Mouse (Mus musculus) E14TG2a.4 (cell line): ENCODE measurements at regions not wholly inside any gene's neighbourhood (a gene's known extent, or its start where the extent isn't known, plus 50 kb on each side); places are given as distances from the start of the nearest gene placed in this dataset.

Experiments
- H3K27me3 ChIP-seq: 2 replicates; pipeline ENCODE4 v1.6.1; 2014; ENCODE audit warnings: low read length, control low read depth; ENCODE audit not compliant: insufficient read depth
- H3K36me3 ChIP-seq: 2 replicates; pipeline ENCODE4 v1.6.1; 2014; ENCODE audit warnings: low read length, control low read depth; ENCODE audit not compliant: insufficient read depth
- H3K4me1 ChIP-seq: replicated peaks from 2 replicates; pipeline ENCODE4 v1.6.1; 2014; ENCODE audit warnings: low read depth, low read length, control low read depth
- H3K4me3 ChIP-seq: replicated peaks from 2 replicates; pipeline ENCODE4 v1.5.1; 2014; ENCODE audit warnings: mild to moderate bottlenecking, low read length
- H3K9me3 ChIP-seq: 2 replicates; pipeline ENCODE4 v1.6.1; 2014; ENCODE audit warnings: low read length, control low read depth
- CTCF ChIP-seq: conservative IDR thresholded peaks from 2 replicates; pipeline ENCODE4 v1.5.1; 2014; ENCODE audit warnings: low read length
- NANOG ChIP-seq: IDR thresholded peaks from 2 replicates; pipeline ENCODE4 v1.6.1; 2014; ENCODE audit warnings: borderline replicate concordance, low read length, mixed read lengths
- POU5F1 ChIP-seq: IDR thresholded peaks from 2 replicates; pipeline ENCODE4 v1.6.1; 2014; ENCODE audit warnings: low read length, borderline replicate concordance

DNA sequence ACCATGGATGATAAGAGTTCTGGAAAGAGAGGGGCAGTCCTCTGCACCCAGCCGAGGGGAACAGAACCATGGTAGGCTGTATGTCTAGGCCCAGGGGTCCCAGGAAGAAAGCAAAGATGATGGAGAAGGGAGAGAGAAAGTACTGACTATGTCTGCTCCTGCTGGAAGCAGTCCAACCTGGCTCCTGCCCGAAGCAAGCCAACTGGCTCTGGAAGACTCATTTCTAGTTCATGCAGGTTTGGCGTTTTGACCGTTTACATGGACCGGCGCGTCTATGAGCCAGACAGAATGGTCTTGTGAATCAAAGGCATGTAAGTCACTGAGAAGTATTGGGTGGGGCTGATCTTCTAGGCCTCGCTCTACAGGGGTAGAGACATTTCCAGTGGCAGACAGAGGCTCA lies 385.6 kb downstream of the Zfp536 start:
- Histone ChIP-seq H3K4me1 (peaks cover 3% of the 10 kb centered on the region), H3K4me3 (no peak overlapping the region), H3K9me3 (no peaks in the 10 kb centered on the region), H3K27me3 (peaks cover 15% of the 10 kb centered on the region; the same call in 1 of the 2 replicates), H3K36me3 (no peaks in the 10 kb centered on the region)
- no peak for TF ChIP-seq POU5F1
- TF ChIP-seq CTCF = no peak
- no peak for TF ChIP-seq NANOG

DNA sequence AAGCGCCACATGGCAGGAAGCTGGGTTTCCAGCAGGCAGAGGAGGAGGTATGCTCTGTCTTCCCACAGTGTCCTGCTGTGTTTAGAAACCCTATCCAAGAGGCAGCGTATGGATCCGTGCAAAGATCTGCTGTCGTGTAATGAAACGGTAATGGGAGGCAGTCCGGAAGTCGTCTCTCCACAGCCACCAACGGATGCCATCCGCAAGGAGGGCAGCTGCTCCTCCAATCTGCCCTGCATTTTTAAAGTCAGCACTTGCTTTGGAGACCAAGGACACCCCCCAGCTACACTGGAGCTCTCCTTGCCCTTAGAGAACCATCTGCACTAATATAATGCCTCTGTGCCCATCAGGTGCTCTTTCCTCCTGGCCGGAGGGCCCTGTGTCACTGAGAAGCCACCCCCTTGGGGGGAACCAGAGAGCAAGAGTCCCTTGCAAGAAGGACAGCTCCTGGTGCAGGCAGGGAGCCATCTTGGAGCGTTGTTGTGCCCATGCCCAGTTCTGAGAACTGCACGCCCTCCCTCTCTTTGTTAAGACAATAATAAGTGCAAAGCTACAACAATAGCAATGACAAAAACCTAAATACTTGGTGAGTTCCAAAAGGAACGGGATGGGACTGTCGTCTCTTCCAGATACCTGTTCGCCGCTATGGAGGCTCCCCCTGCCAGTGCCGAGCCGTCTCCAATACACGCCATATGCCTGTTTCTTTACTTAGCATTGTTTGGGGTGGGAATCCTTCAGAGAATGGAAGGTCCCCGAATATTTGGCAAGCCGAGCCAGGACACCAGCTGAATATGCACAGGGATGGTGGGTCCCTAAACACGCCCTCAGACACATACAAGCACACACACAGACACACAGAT lies 384.4 kb downstream of the Zfp536 start:
- no peaks in the 10 kb centered on the region for H3K9me3 ChIP-seq
- peaks cover 6% of the 10 kb centered on the region for H3K4me1 ChIP-seq
- no peak overlapping the region for H3K4me3 ChIP-seq
- H3K27me3 ChIP-seq = peaks cover 17% of the 10 kb centered on the region; the same call in 1 of the 2 replicates
- TF ChIP-seq NANOG (no peak), CTCF (no peak), POU5F1 (no peak)
- no peaks in the 10 kb centered on the region for H3K36me3 ChIP-seq

DNA sequence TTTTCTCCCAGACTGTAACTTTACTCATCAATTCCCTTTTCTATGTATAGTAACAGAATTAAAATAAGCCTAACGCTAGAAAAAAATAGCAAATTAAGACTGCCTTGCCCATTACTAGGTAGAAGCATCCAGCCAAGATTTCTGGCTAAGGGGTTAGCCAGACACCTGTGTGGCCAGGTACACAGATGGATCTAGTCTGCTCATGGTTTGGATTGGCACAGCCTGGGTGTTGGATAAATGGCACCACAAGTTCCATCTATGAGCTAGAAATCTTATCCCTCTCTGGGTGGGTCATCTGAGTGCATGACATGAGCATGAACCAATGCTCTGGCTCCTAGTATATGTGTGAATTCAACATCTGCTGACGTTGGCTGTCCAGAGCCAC lies 383.7 kb downstream of the Zfp536 start:
- H3K4me1 ChIP-seq = peaks cover 6% of the 10 kb centered on the region
- no peak overlapping the region for H3K4me3 ChIP-seq
- TF ChIP-seq CTCF (no peak), NANOG (no peak), POU5F1 (no peak)
- H3K9me3 ChIP-seq = no peaks in the 10 kb centered on the region
- H3K27me3 ChIP-seq = peaks cover 22% of the 10 kb centered on the region; the same call in 1 of the 2 replicates
- no peaks in the 10 kb centered on the region for H3K36me3 ChIP-seq

DNA sequence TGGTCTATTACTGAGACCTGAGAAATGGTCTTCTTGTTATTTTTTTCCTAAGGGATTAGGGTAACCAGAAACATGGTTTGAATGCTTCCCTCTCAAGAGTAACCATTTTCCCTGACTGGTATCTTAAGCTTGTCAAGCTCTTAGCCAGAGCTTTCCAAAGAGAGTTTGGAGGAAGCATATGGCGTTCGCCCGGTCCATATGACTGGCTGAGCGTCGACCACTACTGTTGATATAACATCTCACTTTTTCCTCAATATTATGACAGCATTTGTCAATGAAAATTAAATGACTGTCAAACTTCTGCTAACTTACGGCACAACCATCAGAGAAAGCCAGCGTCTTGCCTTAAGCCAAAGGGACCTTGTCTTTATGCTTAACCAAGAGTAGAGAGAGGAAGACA lies 383.2 kb downstream of the Zfp536 start:
- Histone ChIP-seq H3K27me3 (peaks cover 22% of the 10 kb centered on the region; the same call in 1 of the 2 replicates), H3K4me3 (no peak overlapping the region), H3K4me1 (peaks cover 6% of the 10 kb centered on the region), H3K9me3 (no peaks in the 10 kb centered on the region), H3K36me3 (no peaks in the 10 kb centered on the region)
- no peak for TF ChIP-seq POU5F1
- TF ChIP-seq CTCF = no peak
- TF ChIP-seq NANOG = no peak

DNA sequence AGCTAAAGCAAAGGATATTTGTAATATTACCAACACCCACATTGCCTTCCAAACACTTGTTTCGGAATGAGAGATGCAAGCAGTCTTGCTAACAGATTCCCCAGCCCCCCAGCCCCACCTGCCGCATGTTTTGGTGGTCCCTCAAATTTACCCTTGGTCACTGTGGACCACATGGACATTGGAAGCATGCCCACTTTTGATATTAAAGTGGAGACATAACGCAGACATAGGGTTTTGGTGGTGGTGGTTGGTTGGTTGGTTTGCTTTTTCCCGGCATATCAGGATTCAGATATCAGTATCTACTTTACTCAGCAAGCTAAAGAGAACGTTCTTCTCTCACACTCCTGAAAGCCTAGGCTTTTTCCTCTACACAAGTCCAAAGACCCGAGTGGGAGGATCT lies 381.3 kb downstream of the Zfp536 start:
- Histone ChIP-seq H3K9me3 (no peaks in the 10 kb centered on the region), H3K36me3 (no peaks in the 10 kb centered on the region), H3K4me1 (peaks cover 6% of the 10 kb centered on the region), H3K4me3 (no peak overlapping the region), H3K27me3 (peaks cover 22% of the 10 kb centered on the region; the same call in 1 of the 2 replicates)
- no peak for TF ChIP-seq CTCF
- TF ChIP-seq NANOG = no peak
- TF ChIP-seq POU5F1 = no peak

DNA sequence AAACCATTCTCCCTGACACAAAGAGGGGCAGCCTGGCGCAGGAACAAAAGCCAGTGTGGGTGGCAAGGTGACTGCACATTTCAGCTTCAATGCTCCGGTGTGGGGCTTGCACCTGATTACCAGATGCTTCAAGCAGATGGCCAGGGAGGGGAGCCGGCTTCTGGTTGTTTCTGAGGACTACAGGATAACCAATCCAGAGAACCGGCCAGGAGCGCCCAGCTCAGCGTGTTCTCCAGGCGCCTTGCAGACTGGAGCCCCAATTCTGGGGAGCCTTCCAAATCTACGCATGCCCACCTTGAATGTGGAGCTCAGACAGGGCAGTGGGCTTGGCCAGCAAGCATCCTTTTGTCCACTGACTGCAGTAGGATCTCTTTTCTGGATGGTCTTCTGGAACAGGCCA lies 380.8 kb downstream of the Zfp536 start:
- peaks cover 6% of the 10 kb centered on the region for H3K4me1 ChIP-seq
- no peaks in the 10 kb centered on the region for H3K36me3 ChIP-seq

DNA sequence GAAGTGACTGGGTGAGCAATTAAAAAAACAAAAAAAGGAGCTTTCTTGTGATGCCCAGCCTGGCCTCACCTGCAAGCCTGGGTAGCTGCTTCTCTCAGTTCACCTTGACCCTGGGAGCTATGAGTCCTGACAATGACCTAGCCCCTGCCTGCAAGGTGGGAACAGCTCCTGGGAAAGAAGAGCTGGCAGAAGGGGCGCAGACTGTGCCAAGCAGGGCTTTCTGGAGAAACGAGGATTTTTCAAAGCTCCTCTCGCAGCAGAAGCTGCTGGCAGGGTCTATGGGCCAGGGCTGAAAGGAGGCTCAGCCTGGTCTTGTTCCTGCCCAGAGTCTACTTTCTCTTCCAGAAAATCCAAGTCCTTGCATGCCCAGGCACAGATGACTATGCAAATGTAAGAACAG lies 380.4 kb downstream of the Zfp536 start:
- Histone ChIP-seq H3K4me3 (no peak overlapping the region), H3K36me3 (no peaks in the 10 kb centered on the region), H3K27me3 (peaks cover 17% of the 10 kb centered on the region; the same call in 1 of the 2 replicates), H3K9me3 (no peaks in the 10 kb centered on the region), H3K4me1 (peaks cover 6% of the 10 kb centered on the region)
- TF ChIP-seq CTCF = no peak

More for the DNA sequence above, 380.8 kb downstream of the Zfp536 start:
- H3K4me3 ChIP-seq = no peak overlapping the region
- TF ChIP-seq CTCF = no peak
- TF ChIP-seq POU5F1 = no peak
- H3K9me3 ChIP-seq = no peaks in the 10 kb centered on the region
- peaks cover 22% of the 10 kb centered on the region; the same call in 1 of the 2 replicates for H3K27me3 ChIP-seq

DNA sequence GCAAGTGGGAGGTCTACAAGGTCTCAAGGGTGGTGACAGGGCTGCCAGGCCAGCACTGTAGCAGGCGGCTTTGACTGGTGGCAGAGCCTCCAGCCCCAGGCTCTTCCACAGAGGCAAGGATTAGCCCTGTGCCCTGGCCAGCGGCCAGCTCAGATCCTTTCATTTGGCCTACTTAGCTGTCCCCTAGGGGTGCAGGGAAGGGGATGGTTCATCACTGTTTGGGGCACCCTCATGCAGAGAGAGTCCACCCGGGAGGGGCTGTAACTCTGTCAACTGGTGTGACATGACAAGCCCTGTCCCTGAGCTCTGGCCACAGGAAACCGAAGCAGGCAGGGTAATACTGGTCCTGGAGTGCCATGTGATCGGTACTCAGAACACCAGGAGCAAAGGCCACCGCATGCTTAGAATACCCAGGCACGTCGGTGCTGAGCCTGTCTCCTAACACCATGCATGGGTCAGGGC lies 378.4 kb downstream of the Zfp536 start:
- Histone ChIP-seq H3K4me1 (peaks cover 6% of the 10 kb centered on the region), H3K27me3 (peaks cover 15% of the 10 kb centered on the region; the same call in 1 of the 2 replicates), H3K36me3 (no peaks in the 10 kb centered on the region), H3K9me3 (no peaks in the 10 kb centered on the region), H3K4me3 (no peak overlapping the region)
- no peak for TF ChIP-seq POU5F1
- TF ChIP-seq CTCF = no peak
- TF ChIP-seq NANOG = no peak

DNA sequence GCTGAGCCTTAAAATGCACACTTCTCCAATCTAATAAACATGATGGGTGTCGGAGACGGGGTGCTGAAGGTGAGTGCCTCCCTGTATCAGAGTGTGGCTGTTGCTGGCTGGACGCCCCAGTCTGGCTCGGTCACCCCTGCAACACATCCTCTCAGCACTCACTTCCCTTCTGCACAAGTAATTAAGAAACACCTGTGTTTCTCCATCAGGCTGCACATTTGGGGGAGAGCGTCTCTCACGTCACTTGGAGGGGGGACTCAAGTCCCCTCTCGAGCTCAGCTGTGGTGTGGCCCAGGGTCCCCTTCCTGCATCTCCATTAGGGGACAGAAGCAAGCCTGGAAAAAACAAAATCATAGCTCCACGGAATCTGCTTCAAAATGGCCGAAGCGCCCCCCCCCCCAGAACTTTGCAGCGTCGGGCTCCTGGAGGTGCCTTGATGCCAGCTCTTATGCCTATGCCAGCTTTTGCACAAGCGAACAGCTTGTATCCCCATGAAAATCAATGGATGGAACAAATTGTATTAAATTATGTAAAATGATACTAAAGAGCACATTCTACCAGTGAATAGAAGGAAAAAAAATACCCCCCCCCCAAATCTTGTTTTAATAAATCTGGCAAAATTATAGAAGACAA lies 377.4 kb downstream of the Zfp536 start:
- Histone ChIP-seq H3K4me3 (no peak overlapping the region), H3K36me3 (no peaks in the 10 kb centered on the region), H3K9me3 (no peaks in the 10 kb centered on the region), H3K27me3 (peaks cover 15% of the 10 kb centered on the region; the same call in 1 of the 2 replicates), H3K4me1 (peaks cover 6% of the 10 kb centered on the region)
- TF ChIP-seq POU5F1 = no peak
- TF ChIP-seq NANOG = no peak
- no peak for TF ChIP-seq CTCF
